Mouse (Mus musculus): ENCODE results near the gene Ascl2.

Ascl2 gene

GRCm38 (mm10) chr7:142968809-142969511, at the start of gene Ascl2:
TSS of gene Ascl2 (minus strand) at chr7:142969264.
- DNase-seq (ENCODE audit: low read depth, low spot score): no peak

GRCm38 (mm10) chr7:143017181-143017580, 48.1 kb upstream of the Ascl2 start:
- no peak for DNase-seq (ENCODE audit: low read depth, low spot score)

GRCm38 (mm10) chr7:143016424-143017142, 47.5 kb upstream of the Ascl2 start:
- DNase-seq (ENCODE audit: low read depth, low spot score): no peak

- DNase-seq (ENCODE audit: low read depth, low spot score): no peak
These were observed 46.8 kb upstream of the Ascl2 start for GRCm38 (mm10) chr7:143015755-143016423.

- no peak for DNase-seq (ENCODE audit: low read depth, low spot score)
These were observed 46.0 kb upstream of the Ascl2 start for GRCm38 (mm10) chr7:143014862-143015659.

GRCm38 (mm10) chr7:143013420-143014178, 44.5 kb upstream of the Ascl2 start:
- no peak for DNase-seq (ENCODE audit: low read depth, low spot score)

GRCm38 (mm10) chr7:143012230-143012875, 43.3 kb upstream of the Ascl2 start:
- DNase-seq (ENCODE audit: low read depth, low spot score): no peak

- DNase-seq (ENCODE audit: low read depth, low spot score): no peak
These were observed 42.2 kb upstream of the Ascl2 start for GRCm38 (mm10) chr7:143011226-143011625.

- no peak for DNase-seq (ENCODE audit: low read depth, low spot score)
These were observed 40.9 kb upstream of the Ascl2 start for GRCm38 (mm10) chr7:143009996-143010395.

GRCm38 (mm10) chr7:143008996-143009665, 40.1 kb upstream of the Ascl2 start:
- no peak for DNase-seq (ENCODE audit: low read depth, low spot score)

GRCm38 (mm10) chr7:143008370-143008926, 39.4 kb upstream of the Ascl2 start:
- no peak for DNase-seq (ENCODE audit: low read depth, low spot score)

GRCm38 (mm10) chr7:143007599-143008369, 38.7 kb upstream of the Ascl2 start:
- DNase-seq (ENCODE audit: low read depth, low spot score): peak; percentile 59

- no peak for DNase-seq (ENCODE audit: low read depth, low spot score)
These were observed 37.9 kb upstream of the Ascl2 start for GRCm38 (mm10) chr7:143006756-143007598.

- no peak for DNase-seq (ENCODE audit: low read depth, low spot score)
These were observed 37.2 kb upstream of the Ascl2 start for GRCm38 (mm10) chr7:143006097-143006755.

GRCm38 (mm10) chr7:143005344-143006096, 36.5 kb upstream of the Ascl2 start:
- no peak for DNase-seq (ENCODE audit: low read depth, low spot score)

GRCm38 (mm10) chr7:143004727-143005343, 35.8 kb upstream of the Ascl2 start, which contains the start of gene Tspan32:
TSS of gene Tspan32 (plus strand) at chr7:143005046.
- no peak for DNase-seq (ENCODE audit: low read depth, low spot score)
